Mouse (Mus musculus) intestine, postnatal 0 days (tissue): ENCODE measurements around the gene Pgbd5. TPM values are rescaled to one million over a fixed set of nuclear protein-coding genes. Genes with fewer than 3 reads are reported as not detected.

Source experiments
- ATAC-seq: fragments of 200-750 bp; cut with Nextera tagmentation; 2 replicates; pipeline ENCODE4 v1.8.0; 2017; ENCODE audit warnings: mild to moderate bottlenecking, moderate TSS enrichment, moderate library complexity
- H3K27ac ChIP-seq: fragments of 300-500 bp; sonication (generic); 2 replicates; pipeline ENCODE4 v1.5.1; 2014; ENCODE audit warnings: mild to moderate bottlenecking, low read depth, low read length, moderate library complexity
- H3K27me3 ChIP-seq: fragments of 300-500 bp; sonication (generic); replicated peaks from 2 replicates; pipeline ENCODE4 v1.6.1; 2014; ENCODE audit warnings: low read length, mixed read lengths; ENCODE audit not compliant: control insufficient read depth, insufficient read depth
- H3K36me3 ChIP-seq: fragments of 300-500 bp; sonication (generic); 2 replicates; pipeline ENCODE4 v1.6.1; 2014; ENCODE audit warnings: mild to moderate bottlenecking, moderate library complexity; ENCODE audit not compliant: control insufficient read depth, insufficient read depth
- H3K4me1 ChIP-seq: fragments of 300-500 bp; sonication (generic); replicated peaks from 2 replicates; pipeline ENCODE4 v1.6.1; 2014; ENCODE audit warnings: antibody characterized with exemption, low read length, mixed read lengths; ENCODE audit not compliant: control insufficient read depth, insufficient read depth
- H3K4me2 ChIP-seq: fragments of 300-500 bp; sonication (generic); replicated peaks from 2 replicates; pipeline ENCODE4 v1.6.1; 2014; ENCODE audit warnings: low read depth, mild to moderate bottlenecking, moderate library complexity
- H3K4me3 ChIP-seq: fragments of 300-500 bp; sonication (generic); 2 replicates; pipeline ENCODE4 v1.5.1; 2014; ENCODE audit warnings: low read depth, low read length
- H3K9ac ChIP-seq: fragments of 300-500 bp; sonication (generic); 2 replicates; pipeline ENCODE4 v1.6.1; 2014; ENCODE audit warnings: mild to moderate bottlenecking, low read depth, low read length
- H3K9me3 ChIP-seq: fragments of 300-500 bp; sonication (generic); 2 replicates; pipeline ENCODE4 v1.6.1; 2016; ENCODE audit warnings: mixed run types; ENCODE audit not compliant: control insufficient read depth
- CTCF ChIP-seq: sonication (generic); IDR thresholded peaks from 2 replicates; pipeline ENCODE4 v1.5.1; 2016; ENCODE audit warnings: low read depth, mild to moderate bottlenecking, control low read depth, antibody characterized with exemption, moderate library complexity
- WGBS: fragments of 180-500 bp; shearing (Covaris S2); extraction: QIAGEN DNeasy Blood & Tissue Kit; methylation state at CpG from one replicate; pipeline ENCODE4 v1.1.7; 2014; 5-methylcytosine and 5-hydroxymethylcytosine counted together
- polyA plus RNA-seq: library from polyadenylated mRNA; unstranded; fragments of >200 nt; fragmentation: Nextera tagmentation; extraction: Ambion mirVana; gene quantifications from 2 replicates; pipeline ENCODE4 v1.2.1, GENCODE M21; 2015

The Pgbd5 gene
- polyA plus RNA-seq, 1 experiment from 2014 or later: 1.9 TPM

GRCm38 (mm10) chr8:124351636-124352035 lies 87.8 kb downstream of the Pgbd5 start:
- 70% methylated on average over 5 of the region's 5 CpGs for WGBS
- H3K9ac ChIP-seq: no peak overlapping the region
- peak; percentile 56 for TF ChIP-seq CTCF

GRCm38 (mm10) chr8:124349663-124350062 lies 89.8 kb downstream of the Pgbd5 start:
- 0 out of 2 replicates have a peak, but pooled peaks have one; percentile 41 for ATAC-seq
- Histone ChIP-seq H3K9ac (no peak overlapping the region), H3K4me2 (no peak overlapping the region), H3K27ac (no peak overlapping the region), H3K4me1 (no peaks in the 10 kb centered on the region), H3K27me3 (no peaks in the 10 kb centered on the region), H3K36me3 (peaks cover 4% of the 10 kb centered on the region; the same call in 1 of the 2 replicates), H3K4me3 (no peak overlapping the region), H3K9me3 (no peaks in the 10 kb centered on the region)
- WGBS: 39% methylated on average over 7 of the region's 7 CpGs
- peak; percentile 95 for TF ChIP-seq CTCF

More at GRCm38 (mm10) chr8:124351636-124352035, 87.8 kb downstream of the Pgbd5 start:
- no peaks in the 10 kb centered on the region for H3K4me1 ChIP-seq
- H3K9me3 ChIP-seq: no peaks in the 10 kb centered on the region
- H3K27ac ChIP-seq: no peak overlapping the region
- no peak overlapping the region for H3K4me3 ChIP-seq
- H3K36me3 ChIP-seq: no peaks in the 10 kb centered on the region
- no peaks in the 10 kb centered on the region for H3K27me3 ChIP-seq
- no peak for ATAC-seq
- H3K4me2 ChIP-seq: no peak overlapping the region

GRCm38 (mm10) chr8:124348087-124348486 lies 91.4 kb downstream of the Pgbd5 start:
- Histone ChIP-seq H3K9ac (no peak overlapping the region), H3K4me2 (no peak overlapping the region), H3K27me3 (no peaks in the 10 kb centered on the region), H3K27ac (no peak overlapping the region), H3K9me3 (no peaks in the 10 kb centered on the region), H3K4me1 (no peaks in the 10 kb centered on the region), H3K36me3 (peaks cover 16% of the 10 kb centered on the region; the same call in 1 of the 2 replicates), H3K4me3 (no peak overlapping the region)
- TF ChIP-seq CTCF: no peak
- WGBS: 45% methylated on average over 1 of the region's 1 CpGs
- ATAC-seq: no peak

- ATAC-seq: no peak
- no peak overlapping the region for H3K9ac ChIP-seq
- H3K27ac ChIP-seq: no peak overlapping the region
- H3K4me1 ChIP-seq: no peaks in the 10 kb centered on the region
- no peaks in the 10 kb centered on the region for H3K27me3 ChIP-seq
- peaks cover 25% of the 10 kb centered on the region; the same call in 1 of the 2 replicates for H3K36me3 ChIP-seq
- H3K4me2 ChIP-seq: no peak overlapping the region
- TF ChIP-seq CTCF: peak; percentile 97
- H3K4me3 ChIP-seq: no peak overlapping the region
- no peaks in the 10 kb centered on the region for H3K9me3 ChIP-seq
- 42% methylated on average over 19 of the region's 19 CpGs for WGBS
Measured at GRCm38 (mm10) chr8:124346852-124347523, 92.5 kb downstream of the Pgbd5 start.

DNA sequence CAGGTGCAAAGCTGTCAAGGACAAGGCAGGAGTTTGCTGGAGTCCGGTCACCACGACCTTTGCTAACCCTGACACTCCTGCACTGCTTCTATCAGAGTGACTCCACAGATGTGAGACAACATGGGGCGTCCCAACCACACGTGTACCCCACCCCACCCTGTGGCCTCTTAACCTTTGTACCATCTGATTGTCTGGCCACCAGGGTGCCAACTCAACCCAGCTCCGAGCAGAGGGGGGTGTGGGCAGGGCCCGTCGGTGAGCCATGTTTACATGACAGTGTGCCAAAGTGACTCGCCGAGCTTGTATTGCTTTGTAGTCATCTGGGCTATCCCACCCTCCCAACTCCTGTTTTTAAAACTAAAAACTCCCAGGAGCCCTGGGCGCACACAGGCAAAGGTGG lies 94.4 kb downstream of the Pgbd5 start:
- WGBS: 62% methylated on average over 10 of the region's 10 CpGs
- H3K4me3 ChIP-seq: no peak overlapping the region
- H3K9ac ChIP-seq: no peak overlapping the region
- no peak overlapping the region for H3K27ac ChIP-seq
- H3K36me3 ChIP-seq: peaks cover 42% of the 10 kb centered on the region; the same call in 1 of the 2 replicates
- TF ChIP-seq CTCF: no peak
- H3K4me1 ChIP-seq: no peaks in the 10 kb centered on the region
- no peak overlapping the region for H3K4me2 ChIP-seq
- H3K27me3 ChIP-seq: no peaks in the 10 kb centered on the region
- H3K9me3 ChIP-seq: no peaks in the 10 kb centered on the region
- ATAC-seq: peak; percentile 65

DNA sequence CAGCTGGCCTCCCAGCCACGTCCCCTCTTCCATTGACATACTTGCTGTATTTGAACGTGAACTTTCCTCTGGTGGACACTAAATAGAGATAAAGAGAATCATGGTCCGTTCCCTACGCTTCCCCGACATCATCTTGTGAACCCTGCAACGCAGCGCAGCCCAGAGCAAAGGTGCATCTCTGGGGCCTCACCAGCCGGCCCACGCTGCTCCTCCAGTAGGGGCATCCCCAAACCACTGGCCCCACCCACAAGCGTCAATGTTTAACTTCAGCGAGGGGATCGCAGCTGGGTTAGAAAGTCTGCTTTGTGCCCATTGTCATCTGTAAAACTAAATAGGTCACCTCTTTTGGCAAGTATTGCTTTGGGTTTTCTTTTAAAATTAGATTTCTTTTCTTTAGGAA lies 95.5 kb downstream of the Pgbd5 start:
- WGBS: 42% methylated on average over 12 of the region's 12 CpGs
- peak; percentile 53 for ATAC-seq

More for the DNA sequence above, 95.5 kb downstream of the Pgbd5 start:
- H3K27me3 ChIP-seq: no peaks in the 10 kb centered on the region
- no peak overlapping the region for H3K9ac ChIP-seq
- H3K4me2 ChIP-seq: no peak overlapping the region; the same call in 1 of the 2 replicates
- H3K4me1 ChIP-seq: no peaks in the 10 kb centered on the region
- no peaks in the 10 kb centered on the region for H3K9me3 ChIP-seq
- TF ChIP-seq CTCF: no peak
- H3K4me3 ChIP-seq: no peak overlapping the region
- H3K36me3 ChIP-seq: peaks cover 52% of the 10 kb centered on the region; the same call in 1 of the 2 replicates
- no peak overlapping the region for H3K27ac ChIP-seq
